In genomic region chr14:76483701-76484100, GRCm38 (mm10) we compare ENCODE assay signal across 20 mouse cellular contexts.
A peak's percentile ranks its signal among the peaks of the same experiment; 100 is the strongest.
DNase-seq lines count a peak whose midpoint lies in the region; ATAC-seq and TF ChIP-seq lines count a peak whose summit lies in the region.
"Had no signal": no experiment of that assay in that cellular context is flagged by ENCODE, and none has a peak within 500 bp of the region (broad histone marks: within the 10 kb centered on the region; RNA-seq: fewer than 3 reads in every experiment).

No protein-coding gene starts in this region.

- TF ChIP-seq CTCF in kidney, adult 2 months (conservative IDR thresholded peaks at IDR 0.05; ENCODE audit: insufficient read depth, insufficient read length, low read depth, low read length) = no peak

- H3K4me1 ChIP-seq in kidney, adult 2 months (ENCODE audit: control insufficient read depth, insufficient read depth, low read length) = peaks cover 11% of the 10 kb centered on the region; the same call in 1 of the 2 replicates
- H3K4me1 ChIP-seq in kidney, embryonic 16.5 days (ENCODE audit: insufficient read depth, low read length) = peaks cover 26% of the 10 kb centered on the region

- H3K27ac ChIP-seq in kidney, adult 2 months (ENCODE audit: insufficient read depth, low read depth, low read length) = no peak overlapping the region
- H3K27ac ChIP-seq in kidney, embryonic 16.5 days (ENCODE audit: low read length) = no peak overlapping the region
- H3K27ac ChIP-seq: embryonic facial prominence, embryonic 10.5 days; embryonic facial prominence, embryonic 12.5 days; forebrain, embryonic 13.5 days; forebrain, embryonic 15.5 days had no signal

- DNase-seq in kidney, adult 2 months = peak; percentile 69
- no peak for DNase-seq in kidney, adult 18-20 months
- peak; percentile 59 for DNase-seq in kidney, adult 9 months
- no peak for DNase-seq in kidney, postnatal 10 days
- DNase-seq in kidney, postnatal 14 days = peak; percentile 41
- DNase-seq in kidney, postnatal 25 days = peak; percentile 38 to 82
- DNase-seq in adrenal gland, postnatal 36 days = no peak
- DNase-seq: adrenal gland, adult 2 months; adrenal gland, postnatal 10 days; adrenal gland, postnatal 25 days; cerebellum, adult 11-12 months; cerebellum, adult 2 months; cerebellum, adult 9-10 months; cerebellum, postnatal 10 days; cerebellum, postnatal 25 days had no signal

- H3K9ac ChIP-seq in kidney, embryonic 16.5 days (replicated peaks; ENCODE audit: low read length) = no peak overlapping the region
- H3K9ac ChIP-seq: embryonic facial prominence, embryonic 12.5 days; forebrain, embryonic 13.5 days; forebrain, embryonic 15.5 days had no signal

- WGBS in kidney, adult 2 months = 46% methylated on average over 1 of the region's 1 CpGs
- WGBS in kidney, embryonic 16.5 days = 96% methylated on average over 1 of the region's 1 CpGs

- H3K27me3 ChIP-seq in kidney, adult 2 months (replicated peaks; ENCODE audit: control insufficient read depth, insufficient read depth, low read length) = no peaks in the 10 kb centered on the region
- H3K27me3 ChIP-seq in kidney, embryonic 16.5 days (ENCODE audit: insufficient read depth, low read length) = no peaks in the 10 kb centered on the region
- H3K27me3 ChIP-seq: embryonic facial prominence, embryonic 12.5 days; forebrain, embryonic 13.5 days; forebrain, embryonic 15.5 days had no signal

- H3K4me3 ChIP-seq in kidney, adult 2 months (ENCODE audit: insufficient read depth, low read depth, low read length) = no peak overlapping the region
- H3K4me3 ChIP-seq in kidney, embryonic 16.5 days (ENCODE audit: low read length) = no peak overlapping the region
- H3K4me3 ChIP-seq: embryonic facial prominence, embryonic 10.5 days; embryonic facial prominence, embryonic 12.5 days; forebrain, embryonic 13.5 days; forebrain, embryonic 15.5 days had no signal

- no peaks in the 10 kb centered on the region for H3K36me3 ChIP-seq in kidney, adult 2 months (ENCODE audit: control insufficient read depth, insufficient read depth, low read length)
- no peaks in the 10 kb centered on the region for H3K36me3 ChIP-seq in kidney, embryonic 16.5 days (ENCODE audit: insufficient read depth, low read length)
- H3K36me3 ChIP-seq: embryonic facial prominence, embryonic 10.5 days; embryonic facial prominence, embryonic 12.5 days; forebrain, embryonic 15.5 days had no signal

- no peak overlapping the region for H3K4me2 ChIP-seq in kidney, embryonic 16.5 days (replicated peaks; ENCODE audit: low read depth, low read length)
- H3K4me2 ChIP-seq: embryonic facial prominence, embryonic 12.5 days; forebrain, embryonic 13.5 days; forebrain, embryonic 15.5 days had no signal

- no peak for ATAC-seq in kidney, embryonic 16.5 days (ENCODE audit: low FRiP score, low TSS enrichment)
- ATAC-seq: forebrain, embryonic 13.5 days; forebrain, embryonic 15.5 days had no signal

- TF ChIP-seq POLR2A in kidney, adult 2 months (IDR thresholded peaks at IDR 0.05; ENCODE audit: low read depth, low read length) = no peak

- H3K9me3 ChIP-seq in kidney, embryonic 16.5 days (ENCODE audit: low read length) = no peaks in the 10 kb centered on the region
- H3K9me3 ChIP-seq: embryonic facial prominence, embryonic 10.5 days; embryonic facial prominence, embryonic 12.5 days; forebrain, embryonic 13.5 days; forebrain, embryonic 15.5 days had no signal

Comparison
In these comparisons a context has a peak if more than half of its experiments do, and no peak if none do; other contexts are left out.
1. DNase-seq: peak in kidney, adult 2 months (single experiment), kidney, adult 9 months (single experiment), kidney, postnatal 14 days (single experiment) and kidney, postnatal 25 days (2 of 2); none in kidney, adult 18-20 months (single experiment), kidney, postnatal 10 days (single experiment) and adrenal gland, postnatal 36 days (0 of 2).